Mouse (Mus musculus) MEL (cell line): Measurements from ENCODE around the gene Amz1. TPM values are rescaled to one million over a fixed set of nuclear protein-coding genes. Genes with fewer than 3 reads are reported as not detected.

Experiments
- DNase-seq: peaks from one replicate; pipeline ENCODE4 v3.0.0; 2011; ENCODE audit warnings: low read depth, low spot score
- H3K27ac ChIP-seq: 2 replicates; pipeline ENCODE4 v1.5.1; 2012; ENCODE audit warnings: low read depth, mild to moderate bottlenecking, control low read depth, low read length, moderate library complexity; ENCODE audit not compliant: control insufficient read depth
- H3K27me3 ChIP-seq, 2 experiments: fragments of 150-350 bp in 1 of 2; sonication (generic) in 1 of 2; 2 replicates each; pipeline ENCODE4 v1.6.1; 2012; ENCODE audit warnings: low read length in 2 of 2, mild to moderate bottlenecking in 2 of 2, improper control_type of control experiment in 1 of 2, moderate library complexity in 1 of 2; ENCODE audit not compliant: insufficient read depth in 2 of 2, control insufficient read depth in 1 of 2
- H3K36me3 ChIP-seq, 2 experiments: 2 replicates each; pipeline ENCODE4 v1.6.1; 2012 to 2014; ENCODE audit warnings: low read length in 2 of 2, improper control_type of control experiment in 1 of 2, inconsistent platforms in 1 of 2, mild to moderate bottlenecking in 1 of 2; ENCODE audit not compliant: insufficient read depth in 2 of 2, control insufficient read depth in 1 of 2
- H3K4me1 ChIP-seq, 2 experiments: fragments of 150-350 bp in 1 of 2; sonication (generic) in 1 of 2; 2 replicates each; pipeline ENCODE4 v1.6.1; 2012; ENCODE audit warnings: low read length in 2 of 2, improper control_type of control experiment in 1 of 2, mild to moderate bottlenecking in 1 of 2; ENCODE audit not compliant: insufficient read depth in 2 of 2, control insufficient read depth in 1 of 2
- H3K4me3 ChIP-seq, 2 experiments: fragments of 150-350 bp in 1 of 2; sonication (generic) in 1 of 2; 2 replicates each; pipeline ENCODE4 v1.5.1; 2012; ENCODE audit warnings: low read depth in 2 of 2, low read length in 2 of 2, mild to moderate bottlenecking in 2 of 2, moderate library complexity in 2 of 2, control low read depth in 1 of 2, improper control_type of control experiment in 1 of 2; ENCODE audit not compliant: control insufficient read depth in 1 of 2, insufficient read depth in 1 of 2
- H3K79me2 ChIP-seq: 2 replicates; pipeline ENCODE4 v1.6.1; 2012; ENCODE audit warnings: mild to moderate bottlenecking, low read length, moderate library complexity; ENCODE audit not compliant: control insufficient read depth, poor library complexity, insufficient read depth
- H3K9ac ChIP-seq: 2 replicates; pipeline ENCODE4 v1.6.1; 2012; ENCODE audit warnings: low read depth, mild to moderate bottlenecking, control low read depth, low read length, moderate library complexity; ENCODE audit not compliant: control insufficient read depth, poor library complexity, severe bottlenecking
- H3K9me3 ChIP-seq: fragments of 150-350 bp; sonication (generic); replicated peaks from 2 replicates; pipeline ENCODE4 v1.6.1; 2012; ENCODE audit warnings: mild to moderate bottlenecking, low read length, improper control_type of control experiment, moderate library complexity; ENCODE audit not compliant: insufficient read depth
- BHLHE40 ChIP-seq: IDR thresholded peaks from 2 replicates; pipeline ENCODE4 v1.6.1; 2012; ENCODE audit warnings: low read depth, mild to moderate bottlenecking, inconsistent platforms, low read length, improper control_type of control experiment, borderline replicate concordance
- ELF1 ChIP-seq: IDR thresholded peaks from 2 replicates; pipeline ENCODE4 v1.6.1; 2014; ENCODE audit warnings: low read depth, mild to moderate bottlenecking, inconsistent platforms, low read length, improper control_type of control experiment, moderate library complexity
- EP300 ChIP-seq, 2 experiments: IDR thresholded peaks; 2 replicates each; pipeline ENCODE4 v1.6.1; 2011; ENCODE audit warnings: improper control_type of control experiment in 2 of 2, low read length in 2 of 2, low read depth in 1 of 2, mild to moderate bottlenecking in 1 of 2
- GABPA ChIP-seq: IDR thresholded peaks from 2 replicates; pipeline ENCODE4 v1.6.1; 2012; ENCODE audit warnings: low read depth, mild to moderate bottlenecking, inconsistent platforms, low read length, improper control_type of control experiment, moderate library complexity
- GATA1 ChIP-seq: IDR thresholded peaks from 2 replicates; pipeline ENCODE4 v1.6.1; 2011; ENCODE audit warnings: low read depth, low read length, improper control_type of control experiment
- MEF2A ChIP-seq: IDR thresholded peaks from 2 replicates; pipeline ENCODE4 v1.6.1; 2014; ENCODE audit warnings: low read depth, mild to moderate bottlenecking, inconsistent platforms, low read length, improper control_type of control experiment; ENCODE audit not compliant: poor library complexity, insufficient replicate concordance, severe bottlenecking; ENCODE audit errors: extremely low read depth
- MYB ChIP-seq: IDR thresholded peaks from 2 replicates; pipeline ENCODE4 v1.6.1; 2011; ENCODE audit warnings: mild to moderate bottlenecking, low read depth, low read length, improper control_type of control experiment
- MYC ChIP-seq: IDR thresholded peaks from 2 replicates; pipeline ENCODE4 v1.6.1; 2011; ENCODE audit warnings: low read depth, mild to moderate bottlenecking, low read length, improper control_type of control experiment, moderate library complexity
- NELFE ChIP-seq: IDR thresholded peaks from 2 replicates; pipeline ENCODE4 v1.6.1; 2011; ENCODE audit warnings: low read depth, low read length, improper control_type of control experiment
- POLR2A ChIP-seq, 2 experiments: IDR thresholded peaks; 2 replicates each; pipeline ENCODE4 v1.6.1; 2011 to 2012; ENCODE audit warnings: low read length in 2 of 2, mild to moderate bottlenecking in 2 of 2, control low read depth in 1 of 2, improper control_type of control experiment in 1 of 2, low read depth in 1 of 2, moderate library complexity in 1 of 2; ENCODE audit not compliant: control insufficient read depth in 1 of 2, insufficient read depth in 1 of 2, poor library complexity in 1 of 2
- POLR2AphosphoS5 ChIP-seq: IDR thresholded peaks from 2 replicates; pipeline ENCODE4 v1.6.1; 2012; ENCODE audit warnings: low read depth, borderline replicate concordance, mild to moderate bottlenecking, inconsistent platforms, low read length, moderate library complexity, mixed read lengths
- RCOR1 ChIP-seq: IDR thresholded peaks from 2 replicates; pipeline ENCODE4 v1.6.1; 2012; ENCODE audit warnings: low read depth, mild to moderate bottlenecking, inconsistent platforms, low read length, improper control_type of control experiment
- TBP ChIP-seq: IDR thresholded peaks from 2 replicates; pipeline ENCODE4 v1.8.0; 2011; ENCODE audit warnings: low read depth, low read length, improper control_type of control experiment
- TCF12 ChIP-seq: IDR thresholded peaks from 2 replicates; pipeline ENCODE4 v1.6.1; 2014; ENCODE audit warnings: low read depth, mild to moderate bottlenecking, inconsistent platforms, low read length, improper control_type of control experiment, moderate library complexity
- USF1 ChIP-seq: IDR thresholded peaks from 2 replicates; pipeline ENCODE4 v1.6.1; 2014; ENCODE audit warnings: low read depth, mild to moderate bottlenecking, inconsistent platforms, low read length, improper control_type of control experiment, moderate library complexity
- ZKSCAN1 ChIP-seq: IDR thresholded peaks from 2 replicates; pipeline ENCODE4 v1.6.1; 2012; ENCODE audit warnings: low read depth, mild to moderate bottlenecking, inconsistent platforms, low read length, improper control_type of control experiment, moderate library complexity
- ZMIZ1 ChIP-seq: IDR thresholded peaks from 2 replicates; pipeline ENCODE4 v1.6.1; 2012; ENCODE audit warnings: low read depth, mild to moderate bottlenecking, inconsistent platforms, low read length, improper control_type of control experiment, moderate library complexity
- ZNF384 ChIP-seq: IDR thresholded peaks from 2 replicates; pipeline ENCODE4 v1.6.1; 2012; ENCODE audit warnings: low read depth, mild to moderate bottlenecking, inconsistent platforms, low read length, improper control_type of control experiment
- polyA plus RNA-seq, 2 experiments: library from polyadenylated mRNA; stranded (reverse) in 1 of 2; unstranded in 1 of 2; fragments of >175 nt in 1 of 2; fragments of >200 nt in 1 of 2; gene quantifications; 2 replicates each; pipeline versions ENCODE4 v1.2.1 to v1.2.4; 2012; ENCODE audit warnings: low replicate concordance in 2 of 2, low read depth in 1 of 2; ENCODE audit not compliant: insufficient read length in 2 of 2, insufficient read depth in 1 of 2, missing spikeins in 1 of 2
- total RNA-seq: library from RNA; depleted of rRNA; stranded (reverse); fragments of 300-350 nt; gene quantifications from 2 replicates; pipeline ENCODE4 v1.2.3, GENCODE M21; 2012

Amz1 gene
- total and polyA plus RNA-seq, 3 experiments, result 0.68 to 1.7 TPM; not detected in 1

DNA sequence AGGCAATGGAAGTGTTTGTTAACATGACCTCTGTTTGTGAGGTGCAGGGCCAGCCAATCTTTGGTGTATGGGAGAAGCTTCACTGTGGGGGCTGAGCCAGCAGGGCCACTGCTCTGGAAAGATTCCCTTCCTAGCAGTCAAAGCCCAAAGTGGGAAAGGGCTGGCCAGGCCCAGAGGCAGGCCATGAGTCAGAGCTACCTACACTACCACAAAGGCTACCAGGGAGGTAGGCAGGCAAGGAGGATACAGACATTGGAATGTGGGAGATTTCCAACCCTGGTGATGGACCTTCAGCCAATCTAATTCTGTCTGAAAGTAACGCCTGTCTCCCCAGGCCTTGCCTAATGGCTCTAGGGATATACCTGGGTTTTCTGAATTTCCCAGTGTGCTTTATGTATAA lies 43.0 kb upstream of the Amz1 start:
- H3K4me1 ChIP-seq, result no peaks in the 10 kb centered on the region
- no peaks in the 10 kb centered on the region for H3K27me3 ChIP-seq
- TF ChIP-seq NELFE, result no peak
- TF ChIP-seq GATA1, result no peak
- no peak overlapping the region for H3K9ac ChIP-seq
- H3K27ac ChIP-seq, result no peak overlapping the region
- no peaks in the 10 kb centered on the region for H3K9me3 ChIP-seq
- H3K4me3 ChIP-seq, result no peak overlapping the region
- H3K79me2 ChIP-seq, result no peaks in the 10 kb centered on the region
- no peaks in the 10 kb centered on the region for H3K36me3 ChIP-seq
- DNase-seq, result no peak

DNA sequence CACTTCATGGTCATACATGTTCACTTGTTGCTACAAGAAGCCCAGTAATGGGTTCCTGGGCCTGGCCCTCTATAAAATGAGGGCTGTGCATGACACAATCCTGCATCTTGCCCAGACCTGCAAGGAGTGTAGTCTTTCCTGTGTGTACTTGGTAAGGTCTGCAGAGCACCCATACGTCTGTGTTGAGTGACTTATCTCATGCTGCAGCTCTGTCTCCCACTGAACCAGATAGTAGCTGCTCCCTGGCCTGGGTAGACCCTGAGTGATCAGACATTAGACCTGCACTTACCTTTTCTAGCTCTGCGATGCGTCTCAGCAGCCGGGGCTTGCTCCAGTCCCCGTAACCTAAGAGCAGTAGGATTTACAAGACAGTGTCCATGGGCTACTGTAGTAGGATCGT lies 41.8 kb upstream of the Amz1 start:
- Histone ChIP-seq H3K9ac (no peak overlapping the region), H3K27me3 (no peaks in the 10 kb centered on the region), H3K4me1 (no peaks in the 10 kb centered on the region), H3K36me3 (no peaks in the 10 kb centered on the region), H3K27ac (no peak overlapping the region), H3K79me2 (no peaks in the 10 kb centered on the region), H3K9me3 (no peaks in the 10 kb centered on the region), H3K4me3 (no peak overlapping the region)
- no peak for TF ChIP-seq USF1
- TF ChIP-seq POLR2AphosphoS5, result no peak
- no peak for TF ChIP-seq MYC
- no peak for TF ChIP-seq ZKSCAN1
- TF ChIP-seq EP300 (IDR thresholded peaks at IDR 0.05; ENCODE audit: low read depth in 1 of 2, low read length in 2 of 2), result no peak
- TF ChIP-seq MEF2A, result no peak
- TF ChIP-seq GABPA, result no peak
- no peak for TF ChIP-seq MYB
- no peak for TF ChIP-seq ZNF384
- no peak for TF ChIP-seq TBP
- TF ChIP-seq ELF1, result no peak
- no peak for TF ChIP-seq POLR2A (IDR thresholded peaks at IDR 0.05; ENCODE audit: control insufficient read depth in 1 of 2, insufficient read depth in 1 of 2, low read depth in 1 of 2, low read length in 2 of 2, poor library complexity in 1 of 2)
- no peak for TF ChIP-seq GATA1
- TF ChIP-seq BHLHE40, result no peak
- TF ChIP-seq ZMIZ1, result no peak
- TF ChIP-seq TCF12, result no peak
- no peak for TF ChIP-seq RCOR1
- DNase-seq, result no peak
